Mouse (Mus musculus) frontal cortex, postnatal 14 days (tissue): Measurements from ENCODE around the gene Gm7324.
"Not testable (repeated sequence)": the region's sequence is repeated elsewhere in the genome, so short reads cannot be mapped to it uniquely, and the experiment has no call there.

Source experiments
- DNase-seq, 2 experiments: peaks; one replicate each; pipeline ENCODE4 v3.0.0; 2022; ENCODE audit warnings: low spot score in 2 of 2

Gene Gm7324

DNA sequence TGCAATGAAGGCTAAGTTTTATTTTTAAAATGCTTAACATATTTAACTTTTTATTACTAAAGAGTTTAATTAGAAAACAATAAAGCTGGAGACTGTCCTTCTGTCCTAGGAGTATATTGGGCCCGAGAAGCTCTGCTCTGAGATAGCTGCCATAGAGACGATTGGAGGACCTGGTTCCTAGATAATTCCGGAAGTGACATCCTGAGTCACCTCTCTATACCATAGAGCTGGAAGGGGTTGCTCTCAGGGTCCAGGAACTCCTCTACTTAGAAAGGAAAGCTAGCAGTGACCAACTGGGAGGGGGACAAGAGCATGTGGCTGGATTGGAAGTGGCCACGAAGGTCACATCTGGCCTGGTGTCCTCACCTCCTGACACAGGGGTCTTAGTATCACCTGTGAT lies at the start of gene Gm7324:
Gm7324 (plus strand) TSS at position 208 of the 400 bp plus-strand sequence.
- not testable (repeated sequence) for DNase-seq

DNA sequence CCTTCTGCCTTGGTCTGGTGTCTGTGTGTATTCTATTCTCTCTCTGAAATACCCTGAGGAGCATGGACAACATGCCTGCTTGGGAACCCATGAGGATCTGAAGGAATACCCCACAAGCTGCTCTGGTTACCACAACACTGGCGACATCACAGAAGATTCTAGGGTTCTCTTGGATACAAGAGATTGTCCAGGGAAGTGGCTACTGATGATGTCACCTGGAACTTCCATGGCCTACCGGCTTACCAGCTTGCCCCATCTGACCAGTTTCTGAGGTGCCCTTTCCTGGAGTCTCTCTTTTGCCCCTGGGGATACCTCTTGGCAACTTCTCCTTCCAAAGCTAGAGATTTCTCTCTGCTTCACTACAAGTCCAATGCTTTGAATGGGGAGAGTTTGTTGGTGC lies 20.5 kb upstream of the Gm7324 start, which contains the start of gene Gm8165:
Gm8165 (minus strand) TSS at position 101 of the 400 bp plus-strand sequence.
- DNase-seq, result not testable (repeated sequence)

DNA sequence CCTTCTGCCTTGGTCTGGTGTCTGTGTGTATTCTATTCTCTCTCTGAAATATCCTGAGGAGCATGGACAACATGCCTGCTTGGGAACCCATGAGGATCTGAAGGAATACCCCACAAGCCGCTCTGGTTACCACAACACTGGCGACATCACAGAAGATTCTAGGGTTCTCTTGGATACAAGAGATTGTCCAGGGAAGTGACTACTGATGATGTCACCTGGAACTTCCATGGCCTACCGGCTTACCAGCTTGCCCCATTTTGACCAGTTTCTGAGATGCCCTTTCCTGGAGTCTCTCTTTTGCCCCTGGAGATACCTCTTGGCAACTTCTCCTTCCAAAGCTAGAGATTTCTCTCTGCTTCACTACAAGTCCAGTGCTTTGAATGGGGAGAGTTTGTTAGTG lies 29.8 kb downstream of the Gm7324 start, which contains the start of gene Gm16506:
Gm16506 (minus strand) TSS at position 101 of the 400 bp plus-strand sequence.
- DNase-seq, result not testable (repeated sequence)

DNA sequence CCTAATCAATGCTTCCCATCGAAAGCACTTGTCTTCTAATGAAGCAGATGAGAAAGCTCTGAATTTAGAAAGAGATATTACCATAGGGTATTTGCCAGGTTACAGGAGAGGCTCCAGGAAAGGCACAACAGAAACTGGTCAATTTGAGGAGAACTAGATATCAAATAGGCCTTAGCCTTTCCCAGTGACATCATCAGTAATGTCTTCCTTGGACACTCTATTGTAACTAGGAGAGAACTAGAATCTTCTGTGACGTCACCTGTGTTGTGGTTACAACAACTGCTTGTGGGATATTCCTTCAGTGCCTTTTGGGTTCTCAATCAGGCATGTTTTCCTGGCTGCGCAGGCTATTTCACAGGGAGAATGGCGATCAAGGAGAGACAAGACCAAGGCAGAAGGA lies 49.9 kb downstream of the Gm7324 start, which contains the start of gene Gm6526:
Gm6526 (plus strand) TSS at position 301 of the 400 bp plus-strand sequence.
- DNase-seq, result not testable (repeated sequence)
